Mouse (Mus musculus): ENCODE results near the gene Col13a1. TPM values are rescaled to one million over a fixed set of nuclear protein-coding genes. Genes with fewer than 3 reads are reported as not detected.

The Col13a1 gene
- polyA plus RNA-seq, 2 experiments, result 0.39 to 0.79 TPM

- H3K9me3 ChIP-seq (ENCODE audit: control insufficient read depth, low read length), result no peaks in the 10 kb centered on the region
- DNase-seq (ENCODE audit: low read depth in 3 of 3, low spot score in 3 of 3), result no peak
- no peak for TF ChIP-seq CTCF (IDR thresholded peaks at IDR 0.05; ENCODE audit: low read depth)
- no peak for TF ChIP-seq EP300 (IDR thresholded peaks at IDR 0.05; ENCODE audit: low read depth)
- no peak overlapping the region for H3K27ac ChIP-seq
- no peaks in the 10 kb centered on the region for H3K4me1 ChIP-seq (replicated peaks; ENCODE audit: control insufficient read depth in 2 of 2, insufficient read depth in 2 of 2, low read length in 1 of 2)
- H3K36me3 ChIP-seq (replicated peaks; ENCODE audit: control insufficient read depth, insufficient read depth, low read depth), result no peaks in the 10 kb centered on the region
- no peak for ATAC-seq (ENCODE audit: insufficient read depth)
- 74% methylated on average over 6 of the region's 6 CpGs for WGBS (ENCODE audit: insufficient replicate concordance)
- no peaks in the 10 kb centered on the region for H3K27me3 ChIP-seq (ENCODE audit: control insufficient read depth, insufficient read depth, low read length)
- H3K4me3 ChIP-seq (ENCODE audit: insufficient read depth in 1 of 2, low read depth in 2 of 2, low read length in 2 of 2), result no peak overlapping the region
- no peak overlapping the region for H3K9ac ChIP-seq (replicated peaks)
- no peak overlapping the region for H3K4me2 ChIP-seq (ENCODE audit: low read depth)
These were observed 29.4 kb downstream of the Col13a1 start for GRCm38 (mm10) chr10:61949542-61949941.

GRCm38 (mm10) chr10:61944386-61944785 is 34.5 kb downstream of the Col13a1 start:
- no peak for TF ChIP-seq EP300 (IDR thresholded peaks at IDR 0.05; ENCODE audit: low read depth)
- no peak for TF ChIP-seq CTCF (IDR thresholded peaks at IDR 0.05; ENCODE audit: low read depth)
- no peaks in the 10 kb centered on the region for H3K4me1 ChIP-seq (replicated peaks; ENCODE audit: control insufficient read depth in 2 of 2, insufficient read depth in 2 of 2, low read length in 1 of 2)
- no peaks in the 10 kb centered on the region for H3K36me3 ChIP-seq (replicated peaks; ENCODE audit: control insufficient read depth, insufficient read depth, low read depth)
- H3K9me3 ChIP-seq (ENCODE audit: control insufficient read depth, low read length), result no peaks in the 10 kb centered on the region
- 51% methylated on average over 2 of the region's 2 CpGs for WGBS (ENCODE audit: insufficient replicate concordance)
- H3K9ac ChIP-seq (replicated peaks), result no peak overlapping the region
- no peak overlapping the region for H3K4me2 ChIP-seq (ENCODE audit: low read depth)
- DNase-seq (ENCODE audit: low read depth in 3 of 3, low spot score in 3 of 3), result no peak
- H3K4me3 ChIP-seq (ENCODE audit: insufficient read depth in 1 of 2, low read depth in 2 of 2, low read length in 2 of 2), result no peak overlapping the region
- no peaks in the 10 kb centered on the region for H3K27me3 ChIP-seq (ENCODE audit: control insufficient read depth, insufficient read depth, low read length)
- no peak overlapping the region for H3K27ac ChIP-seq
- ATAC-seq (ENCODE audit: insufficient read depth), result no peak

- H3K27me3 ChIP-seq (ENCODE audit: control insufficient read depth, insufficient read depth, low read length), result no peaks in the 10 kb centered on the region
- H3K4me1 ChIP-seq (replicated peaks; ENCODE audit: control insufficient read depth in 2 of 2, insufficient read depth in 2 of 2, low read length in 1 of 2), result no peaks in the 10 kb centered on the region
- DNase-seq (ENCODE audit: low read depth in 3 of 3, low spot score in 3 of 3) (no peak), ATAC-seq (ENCODE audit: insufficient read depth) (no peak)
- no peaks in the 10 kb centered on the region for H3K36me3 ChIP-seq (replicated peaks; ENCODE audit: control insufficient read depth, insufficient read depth, low read depth)
- no peaks in the 10 kb centered on the region for H3K9me3 ChIP-seq (ENCODE audit: control insufficient read depth, low read length)
- TF ChIP-seq EP300 (IDR thresholded peaks at IDR 0.05; ENCODE audit: low read depth) (no peak), CTCF (IDR thresholded peaks at IDR 0.05; ENCODE audit: low read depth) (no peak)
- 61% methylated on average over 10 of the region's 10 CpGs for WGBS (ENCODE audit: insufficient replicate concordance)
- H3K4me2 ChIP-seq (ENCODE audit: low read depth), result no peak overlapping the region
- no peak overlapping the region for H3K9ac ChIP-seq (replicated peaks)
- H3K27ac ChIP-seq, result no peak overlapping the region
- H3K4me3 ChIP-seq (ENCODE audit: insufficient read depth in 1 of 2, low read depth in 2 of 2, low read length in 2 of 2), result no peak overlapping the region
These were observed 35.4 kb downstream of the Col13a1 start for GRCm38 (mm10) chr10:61943480-61943879.

- DNase-seq (ENCODE audit: low read depth in 3 of 3, low spot score in 3 of 3), result no peak
- H3K27ac ChIP-seq, result no peak overlapping the region
- H3K36me3 ChIP-seq (replicated peaks; ENCODE audit: control insufficient read depth, insufficient read depth, low read depth), result no peaks in the 10 kb centered on the region
- no peak overlapping the region for H3K4me3 ChIP-seq (ENCODE audit: insufficient read depth in 1 of 2, low read depth in 2 of 2, low read length in 2 of 2)
- TF ChIP-seq CTCF (IDR thresholded peaks at IDR 0.05; ENCODE audit: low read depth), result no peak
- no peak for TF ChIP-seq EP300 (IDR thresholded peaks at IDR 0.05; ENCODE audit: low read depth)
- no peak overlapping the region for H3K9ac ChIP-seq (replicated peaks)
- WGBS (ENCODE audit: insufficient replicate concordance), result 52% methylated on average over 2 of the region's 2 CpGs
- no peaks in the 10 kb centered on the region for H3K27me3 ChIP-seq (ENCODE audit: control insufficient read depth, insufficient read depth, low read length)
- no peaks in the 10 kb centered on the region for H3K4me1 ChIP-seq (replicated peaks; ENCODE audit: control insufficient read depth in 2 of 2, insufficient read depth in 2 of 2, low read length in 1 of 2)
- no peak for ATAC-seq (ENCODE audit: insufficient read depth)
- H3K4me2 ChIP-seq (ENCODE audit: low read depth), result no peak overlapping the region
- H3K9me3 ChIP-seq (ENCODE audit: control insufficient read depth, low read length), result no peaks in the 10 kb centered on the region
These were observed 36.2 kb downstream of the Col13a1 start for GRCm38 (mm10) chr10:61942719-61943118.

- DNase-seq (ENCODE audit: low read depth in 3 of 3, low spot score in 3 of 3), result no peak
- WGBS (ENCODE audit: insufficient replicate concordance), result 11% methylated on average over 28 of the region's 28 CpGs
- TF ChIP-seq EP300 (IDR thresholded peaks at IDR 0.05; ENCODE audit: low read depth) (no peak), CTCF (IDR thresholded peaks at IDR 0.05; ENCODE audit: low read depth) (no peak)
- no peak for ATAC-seq (ENCODE audit: insufficient read depth)
- Histone ChIP-seq H3K4me2 (ENCODE audit: low read depth) (peak overlapping the region; percentile 36; the same call in 1 of the 2 replicates), H3K9ac (replicated peaks) (no peak overlapping the region), H3K4me1 (replicated peaks; ENCODE audit: control insufficient read depth in 2 of 2, insufficient read depth in 2 of 2, low read length in 1 of 2) (peaks cover 0 to 1% of the 10 kb centered on the region in 2 experiments; a peak in 1 of 4 replicates), H3K9me3 (ENCODE audit: control insufficient read depth, low read length) (no peaks in the 10 kb centered on the region), H3K27ac (no peak overlapping the region), H3K36me3 (replicated peaks; ENCODE audit: control insufficient read depth, insufficient read depth, low read depth) (no peaks in the 10 kb centered on the region), H3K27me3 (ENCODE audit: control insufficient read depth, insufficient read depth, low read length) (peaks cover 7% of the 10 kb centered on the region), H3K4me3 (ENCODE audit: insufficient read depth in 1 of 2, low read depth in 2 of 2, low read length in 2 of 2) (no peak overlapping the region)
These were observed 42.4 kb downstream of the Col13a1 start for GRCm38 (mm10) chr10:61936211-61937121.

Measured in liver, embryonic 14.5 days (tissue).